Mouse (Mus musculus) testis, adult 2 months (tissue): ENCODE results near the gene Syt3. TPM values are rescaled to one million over a fixed set of nuclear protein-coding genes. Genes with fewer than 3 reads are reported as not detected.

Experiments
- H3K27ac ChIP-seq: fragments of 200-500 bp; 2 replicates; pipeline ENCODE4 v1.5.1; 2012; ENCODE audit warnings: low read depth, low read length; ENCODE audit not compliant: control insufficient read depth, insufficient read depth
- H3K27me3 ChIP-seq: fragments of 200-500 bp; 2 replicates; pipeline ENCODE4 v1.6.1; 2012; ENCODE audit warnings: mild to moderate bottlenecking, low read length, moderate library complexity; ENCODE audit not compliant: control insufficient read depth, insufficient read depth
- H3K36me3 ChIP-seq: fragments of 200-500 bp; 2 replicates; pipeline ENCODE4 v1.6.1; 2012; ENCODE audit warnings: mild to moderate bottlenecking, low read length; ENCODE audit not compliant: control insufficient read depth, insufficient read depth
- H3K4me1 ChIP-seq: fragments of 200-500 bp; 2 replicates; pipeline ENCODE4 v1.6.1; 2012; ENCODE audit warnings: low read length; ENCODE audit not compliant: control insufficient read depth, insufficient read depth
- H3K4me3 ChIP-seq: fragments of 200-500 bp; 2 replicates; pipeline ENCODE4 v1.5.1; 2012; ENCODE audit warnings: low read depth, mild to moderate bottlenecking, low read length, moderate library complexity, mixed read lengths; ENCODE audit not compliant: control insufficient read depth
- CTCF ChIP-seq: fragments of 200-500 bp; IDR thresholded peaks from 2 replicates; pipeline ENCODE4 v1.5.1; 2012; ENCODE audit warnings: low read depth, mild to moderate bottlenecking, inconsistent platforms, low read length, moderate library complexity; ENCODE audit not compliant: control insufficient read depth, insufficient read depth, insufficient replicate concordance
- POLR2A ChIP-seq: fragments of 200-500 bp; IDR thresholded peaks from 2 replicates; pipeline ENCODE4 v1.6.1; 2012; ENCODE audit warnings: low read depth, mild to moderate bottlenecking, inconsistent platforms, low read length, moderate library complexity; ENCODE audit not compliant: control insufficient read depth
- polyA plus RNA-seq: library from polyadenylated mRNA; depleted of rRNA; stranded (reverse); fragments of >200 nt; gene quantifications from 2 replicates; pipeline ENCODE4 v1.2.3, GENCODE M21; 2012; rRNA removed

The Syt3 gene
- polyA plus RNA-seq, result 2.0 TPM in 2 replicates

GRCm38 (mm10) chr7:44383980-44384715 is at the start of gene Syt3:
TSS of gene Syt3 (plus strand) at chr7:44384102.
- H3K4me1 ChIP-seq, result peaks cover 7% of the 10 kb centered on the region
- TF ChIP-seq POLR2A, result no peak
- no peak for TF ChIP-seq CTCF
- peak within 1 kb of the TSS; percentile 30 for H3K4me3 ChIP-seq
- no peaks in the 10 kb centered on the region for H3K27me3 ChIP-seq
- no peak within 1 kb of the TSS for H3K27ac ChIP-seq
- no peaks in the 10 kb centered on the region for H3K36me3 ChIP-seq

- Histone ChIP-seq H3K27me3 (no peaks in the 10 kb centered on the region), H3K4me3 (no peak overlapping the region), H3K4me1 (peaks cover 4% of the 10 kb centered on the region), H3K27ac (no peak overlapping the region), H3K36me3 (no peaks in the 10 kb centered on the region)
- no peak for TF ChIP-seq POLR2A
- no peak for TF ChIP-seq CTCF
These were observed 49.8 kb upstream of the Syt3 start for GRCm38 (mm10) chr7:44334139-44334538.

- H3K4me3 ChIP-seq, result no peak overlapping the region
- H3K27me3 ChIP-seq, result no peaks in the 10 kb centered on the region
- peaks cover 4% of the 10 kb centered on the region for H3K4me1 ChIP-seq
- H3K27ac ChIP-seq, result no peak overlapping the region
- no peaks in the 10 kb centered on the region for H3K36me3 ChIP-seq
- TF ChIP-seq POLR2A, result no peak
- TF ChIP-seq CTCF, result no peak
These were observed 48.6 kb upstream of the Syt3 start for GRCm38 (mm10) chr7:44335031-44335878.

- no peaks in the 10 kb centered on the region for H3K27me3 ChIP-seq
- no peak for TF ChIP-seq CTCF
- TF ChIP-seq POLR2A, result no peak
These were observed 47.6 kb upstream of the Syt3 start for GRCm38 (mm10) chr7:44336046-44337021.

GRCm38 (mm10) chr7:44337121-44337849 is 46.6 kb upstream of the Syt3 start:
- no peak overlapping the region for H3K4me3 ChIP-seq
- no peak overlapping the region for H3K27ac ChIP-seq

More at GRCm38 (mm10) chr7:44336046-44337021, 47.6 kb upstream of the Syt3 start:
- Histone ChIP-seq H3K4me1 (peaks cover 4% of the 10 kb centered on the region), H3K27ac (no peak overlapping the region), H3K4me3 (no peak overlapping the region), H3K36me3 (no peaks in the 10 kb centered on the region)

GRCm38 (mm10) chr7:44340226-44340625 is 43.7 kb upstream of the Syt3 start:
- Histone ChIP-seq H3K36me3 (no peaks in the 10 kb centered on the region), H3K4me3 (no peak overlapping the region), H3K27ac (no peak overlapping the region), H3K4me1 (peaks cover 8% of the 10 kb centered on the region), H3K27me3 (no peaks in the 10 kb centered on the region)
- no peak for TF ChIP-seq POLR2A
- no peak for TF ChIP-seq CTCF

More at GRCm38 (mm10) chr7:44337121-44337849, 46.6 kb upstream of the Syt3 start:
- Histone ChIP-seq H3K27me3 (no peaks in the 10 kb centered on the region), H3K36me3 (no peaks in the 10 kb centered on the region), H3K4me1 (peaks cover 4% of the 10 kb centered on the region)
- TF ChIP-seq POLR2A (no peak), CTCF (no peak)
